Mouse (Mus musculus): ENCODE measurements around the gene 2810004N23Rik. TPM values are rescaled to one million over a fixed set of nuclear protein-coding genes. Genes with fewer than 3 reads are reported as not detected.

Gene 2810004N23Rik
- polyA plus RNA-seq, 1 experiment from 2014 or later, result 18.0 TPM

GRCm38 (mm10) chr8:124831941-124832340 lies 31.0 kb downstream of the 2810004N23Rik start:
- 68% methylated on average over 6 of the region's 6 CpGs for WGBS
- H3K27ac ChIP-seq (ENCODE audit: low read length), result no peak overlapping the region
- peak; percentile 8 for DNase-seq (ENCODE audit: low spot score)
- H3K4me1 ChIP-seq (ENCODE audit: insufficient read depth, low read depth, low read length), result peaks cover 9% of the 10 kb centered on the region; the same call in 1 of the 2 replicates
- H3K4me2 ChIP-seq (replicated peaks; ENCODE audit: low read depth, low read length), result no peak overlapping the region
- no peak for TF ChIP-seq CTCF (IDR thresholded peaks at IDR 0.05)
- TF ChIP-seq EP300 (IDR thresholded peaks at IDR 0.05), result no peak
- 0 out of 2 replicates have a peak, but pooled peaks have one; percentile 8 for ATAC-seq
- H3K9me3 ChIP-seq (ENCODE audit: low read length), result no peaks in the 10 kb centered on the region
- no peaks in the 10 kb centered on the region for H3K27me3 ChIP-seq (replicated peaks; ENCODE audit: insufficient read depth, low read length)
- H3K9ac ChIP-seq (replicated peaks; ENCODE audit: low read depth), result no peak overlapping the region
- no peaks in the 10 kb centered on the region for H3K36me3 ChIP-seq (ENCODE audit: insufficient read depth, low read length)
- no peak overlapping the region for H3K4me3 ChIP-seq (ENCODE audit: low read depth, low read length)

- Histone ChIP-seq H3K9me3 (ENCODE audit: low read length) (no peaks in the 10 kb centered on the region), H3K4me3 (ENCODE audit: low read depth, low read length) (no peak overlapping the region), H3K36me3 (ENCODE audit: insufficient read depth, low read length) (no peaks in the 10 kb centered on the region), H3K27ac (ENCODE audit: low read length) (no peak overlapping the region), H3K27me3 (replicated peaks; ENCODE audit: insufficient read depth, low read length) (no peaks in the 10 kb centered on the region), H3K4me2 (replicated peaks; ENCODE audit: low read depth, low read length) (no peak overlapping the region), H3K9ac (replicated peaks; ENCODE audit: low read depth) (no peak overlapping the region), H3K4me1 (ENCODE audit: insufficient read depth, low read depth, low read length) (peaks cover 11% of the 10 kb centered on the region; the same call in 1 of the 2 replicates)
- DNase-seq (ENCODE audit: low spot score), result no peak
- 73% methylated on average over 6 of the region's 6 CpGs for WGBS
- ATAC-seq, result no peak
- no peak for TF ChIP-seq EP300 (IDR thresholded peaks at IDR 0.05)
- no peak for TF ChIP-seq CTCF (IDR thresholded peaks at IDR 0.05)
Measured at GRCm38 (mm10) chr8:124831531-124831930, 31.4 kb downstream of the 2810004N23Rik start.

- Histone ChIP-seq H3K9me3 (ENCODE audit: low read length) (no peaks in the 10 kb centered on the region), H3K36me3 (ENCODE audit: insufficient read depth, low read length) (no peaks in the 10 kb centered on the region), H3K9ac (replicated peaks; ENCODE audit: low read depth) (no peak overlapping the region), H3K4me3 (ENCODE audit: low read depth, low read length) (no peak overlapping the region), H3K4me1 (ENCODE audit: insufficient read depth, low read depth, low read length) (peaks cover 11% of the 10 kb centered on the region; the same call in 1 of the 2 replicates), H3K4me2 (replicated peaks; ENCODE audit: low read depth, low read length) (no peak overlapping the region), H3K27ac (ENCODE audit: low read length) (no peak overlapping the region), H3K27me3 (replicated peaks; ENCODE audit: insufficient read depth, low read length) (no peaks in the 10 kb centered on the region)
- TF ChIP-seq EP300 (IDR thresholded peaks at IDR 0.05) (no peak), CTCF (IDR thresholded peaks at IDR 0.05) (no peak)
- DNase-seq (ENCODE audit: low spot score), result no peak
- no peak for ATAC-seq
- WGBS, result 64% methylated on average over 13 of the region's 13 CpGs
Measured at GRCm38 (mm10) chr8:124830050-124830449, 32.9 kb downstream of the 2810004N23Rik start.

- 82% methylated on average over 24 of the region's 24 CpGs for WGBS
Measured at GRCm38 (mm10) chr8:124828561-124829240, 34.2 kb downstream of the 2810004N23Rik start.

GRCm38 (mm10) chr8:124827387-124827786 lies 35.5 kb downstream of the 2810004N23Rik start:
- TF ChIP-seq EP300 (IDR thresholded peaks at IDR 0.05) (no peak), CTCF (IDR thresholded peaks at IDR 0.05) (peak; percentile 87)
- H3K27me3 ChIP-seq (replicated peaks; ENCODE audit: insufficient read depth, low read length), result no peaks in the 10 kb centered on the region
- 0 out of 2 replicates have a peak, but pooled peaks cover 2% of the 10 kb centered on the region for H3K4me1 ChIP-seq (ENCODE audit: insufficient read depth, low read depth, low read length)
- ATAC-seq, result peak; percentile 24; the same call in 1 of the 2 replicates
- H3K36me3 ChIP-seq (ENCODE audit: insufficient read depth, low read length), result no peaks in the 10 kb centered on the region
- no peak overlapping the region for H3K4me2 ChIP-seq (replicated peaks; ENCODE audit: low read depth, low read length)
- no peaks in the 10 kb centered on the region for H3K9me3 ChIP-seq (ENCODE audit: low read length)
- H3K4me3 ChIP-seq (ENCODE audit: low read depth, low read length), result no peak overlapping the region
- no peak overlapping the region for H3K27ac ChIP-seq (ENCODE audit: low read length)
- WGBS, result 1% methylated on average over 5 of the region's 5 CpGs
- no peak overlapping the region for H3K9ac ChIP-seq (replicated peaks; ENCODE audit: low read depth)
- DNase-seq (ENCODE audit: low spot score), result peak; percentile 72

More at GRCm38 (mm10) chr8:124828561-124829240, 34.2 kb downstream of the 2810004N23Rik start:
- TF ChIP-seq CTCF (IDR thresholded peaks at IDR 0.05), result no peak
- no peak overlapping the region for H3K4me3 ChIP-seq (ENCODE audit: low read depth, low read length)
- no peak overlapping the region for H3K27ac ChIP-seq (ENCODE audit: low read length)
- no peaks in the 10 kb centered on the region for H3K27me3 ChIP-seq (replicated peaks; ENCODE audit: insufficient read depth, low read length)
- no peak overlapping the region for H3K4me2 ChIP-seq (replicated peaks; ENCODE audit: low read depth, low read length)
- peaks cover 5% of the 10 kb centered on the region; the same call in 1 of the 2 replicates for H3K4me1 ChIP-seq (ENCODE audit: insufficient read depth, low read depth, low read length)
- DNase-seq (ENCODE audit: low spot score) (no peak), ATAC-seq (no peak)
- H3K9me3 ChIP-seq (ENCODE audit: low read length), result no peaks in the 10 kb centered on the region
- H3K9ac ChIP-seq (replicated peaks; ENCODE audit: low read depth), result no peak overlapping the region
- no peaks in the 10 kb centered on the region for H3K36me3 ChIP-seq (ENCODE audit: insufficient read depth, low read length)

- no peaks in the 10 kb centered on the region for H3K27me3 ChIP-seq (replicated peaks; ENCODE audit: insufficient read depth, low read length)
- H3K4me3 ChIP-seq (ENCODE audit: low read depth, low read length), result no peak overlapping the region
- no peak overlapping the region for H3K27ac ChIP-seq (ENCODE audit: low read length)
- DNase-seq (ENCODE audit: low spot score) (peak; percentile 43), ATAC-seq (peak; percentile 48)
- H3K4me2 ChIP-seq (replicated peaks; ENCODE audit: low read depth, low read length), result no peak overlapping the region
- 30% methylated on average over 7 of the region's 7 CpGs for WGBS
- 0 out of 2 replicates have a peak, but pooled peaks cover 2% of the 10 kb centered on the region for H3K4me1 ChIP-seq (ENCODE audit: insufficient read depth, low read depth, low read length)
- H3K9ac ChIP-seq (replicated peaks; ENCODE audit: low read depth), result no peak overlapping the region
- no peaks in the 10 kb centered on the region for H3K36me3 ChIP-seq (ENCODE audit: insufficient read depth, low read length)
- H3K9me3 ChIP-seq (ENCODE audit: low read length), result no peaks in the 10 kb centered on the region
- TF ChIP-seq CTCF (IDR thresholded peaks at IDR 0.05) (no peak), EP300 (IDR thresholded peaks at IDR 0.05) (no peak)
Measured at GRCm38 (mm10) chr8:124826658-124827057, 36.3 kb downstream of the 2810004N23Rik start.

Data from lung, postnatal 0 days (tissue).